Mouse (Mus musculus) heart, embryonic 10.5 days (tissue): ENCODE results near the gene Spns1. TPM values are rescaled to one million over a fixed set of nuclear protein-coding genes. Genes with fewer than 3 reads are reported as not detected.

ENCODE experiments used
- DNase-seq: peaks from one replicate; pipeline ENCODE4 v3.0.0-alpha.2; 2017; ENCODE audit warnings: low spot score
- H3K27ac ChIP-seq: fragments of 300-500 bp; sonication (generic); 2 replicates; pipeline ENCODE4 v1.5.1; 2016; ENCODE audit warnings: mild to moderate bottlenecking
- H3K27me3 ChIP-seq: fragments of 300-500 bp; sonication (generic); 2 replicates; pipeline ENCODE4 v1.6.1; 2016; ENCODE audit warnings: mild to moderate bottlenecking; ENCODE audit not compliant: poor library complexity, insufficient read depth, severe bottlenecking
- H3K36me3 ChIP-seq: fragments of 300-500 bp; sonication (generic); 2 replicates; pipeline ENCODE4 v1.6.1; 2016; ENCODE audit warnings: mild to moderate bottlenecking, moderate library complexity
- H3K4me1 ChIP-seq: fragments of 300-500 bp; sonication (generic); 2 replicates; pipeline ENCODE4 v1.6.1; 2016; ENCODE audit warnings: mild to moderate bottlenecking
- H3K4me3 ChIP-seq: fragments of 300-500 bp; sonication (generic); 2 replicates; pipeline ENCODE4 v1.5.1; 2016; ENCODE audit warnings: mild to moderate bottlenecking, moderate library complexity
- H3K9me3 ChIP-seq: fragments of 300-500 bp; sonication (generic); 2 replicates; pipeline ENCODE4 v1.6.1; 2016; ENCODE audit warnings: mild to moderate bottlenecking, moderate library complexity
- WGBS: fragments of 180-500 bp; shearing (Covaris S2); methylation state at CpG from one replicate; pipeline ENCODE4 v1.1.7; 2016; 5-methylcytosine and 5-hydroxymethylcytosine counted together
- microRNA-seq: library from miRNA; unstranded; fragments of <30 nt; microRNA quantifications from one replicate; pipeline ENCODE4, GENCODE M21; 2017
- polyA plus RNA-seq: library from polyadenylated mRNA; unstranded; fragments of >200 nt; fragmentation: Nextera tagmentation; extraction: Ambion mirVana; gene quantifications from 2 replicates; pipeline ENCODE4 v1.2.1, GENCODE M21; 2016

Gene Spns1
- polyA plus RNA-seq, 1 experiment from 2014 or later, result 58.2 TPM

GRCm38 (mm10) chr7:126324791-126325190 is 52.5 kb downstream of the Spns1 start:
- 0 out of 2 replicates have a peak overlapping the region, but pooled peaks have one; percentile 24 for H3K27ac ChIP-seq
- no peaks in the 10 kb centered on the region for H3K4me1 ChIP-seq
- no peaks in the 10 kb centered on the region for H3K9me3 ChIP-seq
- DNase-seq, result peak; percentile 80
- H3K36me3 ChIP-seq, result no peaks in the 10 kb centered on the region
- 19% methylated on average over 3 of the region's 3 CpGs for WGBS
- H3K27me3 ChIP-seq, result no peaks in the 10 kb centered on the region
- no peak overlapping the region for H3K4me3 ChIP-seq

- H3K4me1 ChIP-seq, result no peaks in the 10 kb centered on the region
- WGBS, result 5% methylated on average over 11 of the region's 11 CpGs
These were observed 53.5 kb downstream of the Spns1 start for GRCm38 (mm10) chr7:126323729-126324128.

More at GRCm38 (mm10) chr7:126323729-126324128, 53.5 kb downstream of the Spns1 start:
- H3K4me3 ChIP-seq, result no peak overlapping the region
- no peak for DNase-seq
- no peaks in the 10 kb centered on the region for H3K27me3 ChIP-seq
- H3K27ac ChIP-seq, result no peak overlapping the region
- no peaks in the 10 kb centered on the region for H3K36me3 ChIP-seq
- H3K9me3 ChIP-seq, result no peaks in the 10 kb centered on the region

Small RNA genes lying within 50 kb of the gene (microRNA-seq; reads per million reads assigned to microRNA genes)
- gene Mir7058, result not detected

Other genes with a start within 250 kb of the Spns1 start
- gene Xpo6, start 176.9 kb downstream of the Spns1 start, polyA plus RNA-seq, result 42.9 and 57.5 TPM in 2 replicates
- 16.3 and 33.5 TPM in 2 replicates for gene Sbk1, start 104.8 kb downstream of the Spns1 start, polyA plus RNA-seq
- gene Lat, start 7.9 kb downstream of the Spns1 start, polyA plus RNA-seq, result 4.3 and 6.3 TPM in 2 replicates
- gene Nfatc2ip, start 19.3 kb upstream of the Spns1 start, polyA plus RNA-seq, result 1.5 and 1.6 TPM in 2 replicates
- gene Cd19, start 37.4 kb upstream of the Spns1 start, polyA plus RNA-seq, result not detected in 2 replicates
- 25.5 and 25.8 TPM in 2 replicates for gene Rabep2, start 51.3 kb upstream of the Spns1 start, polyA plus RNA-seq
- gene Atp2a1, start 85.7 kb upstream of the Spns1 start, polyA plus RNA-seq, result 6.8 and 9.5 TPM in 2 replicates
- 46.3 and 47.1 TPM in 2 replicates for gene Sh2b1, start 98.0 kb upstream of the Spns1 start, polyA plus RNA-seq
- gene Tufm, start 109.9 kb upstream of the Spns1 start, polyA plus RNA-seq, result 199 and 204 TPM in 2 replicates
- gene Atxn2l, start 126.0 kb upstream of the Spns1 start, polyA plus RNA-seq, result 43.6 and 52.3 TPM in 2 replicates
- 155 and 179 TPM in 2 replicates for gene Eif3c, start 189.0 kb upstream of the Spns1 start, polyA plus RNA-seq
- 0.18 and 0.23 TPM in 2 replicates for gene Apobr, start 207.5 kb upstream of the Spns1 start, polyA plus RNA-seq
- gene Cln3, start 208.4 kb upstream of the Spns1 start, polyA plus RNA-seq, result 19.8 and 23.3 TPM in 2 replicates
- not detected in 2 replicates for gene Il27, start 217.5 kb upstream of the Spns1 start, polyA plus RNA-seq